Mouse (Mus musculus) ES-Bruce4 (cell line): ENCODE data around the gene Mcl1.

Source experiments
- CTCF ChIP-seq: IDR thresholded peaks from one replicate; pipeline ENCODE4 v1.8.1; 2011; ENCODE audit warnings: low read depth, low read length
- EP300 ChIP-seq: IDR thresholded peaks from 2 replicates; pipeline ENCODE4 v1.6.1; 2011; ENCODE audit warnings: low read depth, low read length; ENCODE audit not compliant: insufficient read depth
- POLR2A ChIP-seq: IDR thresholded peaks from one replicate; pipeline ENCODE4 v1.8.1; 2011; ENCODE audit warnings: low read length; ENCODE audit not compliant: insufficient read depth

DNA sequence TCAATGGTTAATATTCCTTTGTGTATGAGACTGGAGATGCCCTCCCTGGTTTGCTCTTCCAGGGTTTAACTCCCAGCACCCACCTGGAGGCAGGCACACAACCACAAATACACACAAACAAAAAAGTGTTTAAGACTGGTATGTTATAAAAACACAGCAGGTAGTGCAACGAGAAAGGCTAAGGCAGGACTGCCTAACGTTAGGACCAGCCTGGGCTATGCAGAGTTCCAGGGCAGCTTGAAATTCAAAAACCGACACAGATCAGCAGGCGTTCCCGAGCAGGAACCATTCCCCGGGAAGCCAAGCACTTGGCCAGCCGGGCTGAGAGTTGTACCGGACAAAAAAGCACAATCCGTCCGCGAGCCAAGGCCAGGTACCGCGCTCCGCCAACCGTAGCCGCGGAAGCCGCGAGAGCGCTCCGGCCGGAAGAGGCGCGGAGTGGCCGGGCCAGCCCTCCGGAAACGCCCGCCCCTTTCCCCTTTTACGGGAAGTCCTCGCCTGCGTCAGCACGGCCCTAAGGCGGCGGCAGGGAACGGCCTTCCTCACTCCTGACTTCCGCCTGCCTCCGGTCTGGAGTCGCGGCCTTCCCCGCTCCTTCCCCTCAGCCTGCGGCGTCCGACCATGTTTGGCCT is at the start of gene Mcl1:
- TF ChIP-seq CTCF (no peak), EP300 (peak; percentile 26; the same call in 1 of the 2 replicates), POLR2A (peak; percentile 97)
